Mouse (Mus musculus) heart, embryonic 16.5 days (tissue): Measurements from ENCODE around the gene Spdl1. TPM values are rescaled to one million over a fixed set of nuclear protein-coding genes. Genes with fewer than 3 reads are reported as not detected.
"Not testable (repeated sequence)": the region's sequence is repeated elsewhere in the genome, so short reads cannot be mapped to it uniquely, and the experiment has no call there.

Source experiments
- ATAC-seq: fragments of 200-750 bp; cut with Nextera tagmentation; replicated peaks from 2 replicates; pipeline ENCODE4 v1.8.0; 2017; ENCODE audit warnings: moderate number of reproducible peaks; ENCODE audit not compliant: insufficient read depth, low FRiP score; ENCODE audit errors: extremely low read depth
- H3K27ac ChIP-seq: fragments of 300-500 bp; sonication (generic); 2 replicates; pipeline ENCODE4 v1.5.1; 2014; ENCODE audit warnings: mild to moderate bottlenecking, low read length, control low read depth, moderate library complexity
- H3K27me3 ChIP-seq: fragments of 300-500 bp; sonication (generic); 2 replicates; pipeline ENCODE4 v1.6.1; 2014; ENCODE audit warnings: low read length, mixed read lengths; ENCODE audit not compliant: control insufficient read depth, insufficient read depth
- H3K36me3 ChIP-seq: fragments of 300-500 bp; sonication (generic); 2 replicates; pipeline ENCODE4 v1.6.1; 2014; ENCODE audit not compliant: control insufficient read depth, insufficient read depth
- H3K4me1 ChIP-seq: fragments of 300-500 bp; sonication (generic); 2 replicates; pipeline ENCODE4 v1.6.1; 2014; ENCODE audit warnings: low read length, mixed read lengths; ENCODE audit not compliant: control insufficient read depth, insufficient read depth
- H3K4me2 ChIP-seq: fragments of 300-500 bp; sonication (generic); 2 replicates; pipeline ENCODE4 v1.6.1; 2014; ENCODE audit warnings: low read depth, mild to moderate bottlenecking, control low read depth, low read length
- H3K4me3 ChIP-seq: fragments of 300-500 bp; sonication (generic); 2 replicates; pipeline ENCODE4 v1.5.1; 2014; ENCODE audit warnings: mild to moderate bottlenecking, control low read depth, low read length
- H3K9ac ChIP-seq: fragments of 300-500 bp; sonication (generic); 2 replicates; pipeline ENCODE4 v1.6.1; 2014; ENCODE audit warnings: low read length, control low read depth
- H3K9me3 ChIP-seq: fragments of 300-500 bp; sonication (generic); replicated peaks from 2 replicates; pipeline ENCODE4 v1.6.1; 2016; ENCODE audit warnings: low read length; ENCODE audit not compliant: control insufficient read depth
- WGBS: fragments of 180-500 bp; shearing (Covaris S2); extraction: QIAGEN DNeasy Blood & Tissue Kit; methylation state at CpG from one replicate; pipeline ENCODE4 v1.1.7; 2014; 5-methylcytosine and 5-hydroxymethylcytosine counted together
- polyA plus RNA-seq: library from polyadenylated mRNA; unstranded; fragments of >200 nt; fragmentation: Nextera tagmentation; extraction: Ambion mirVana; gene quantifications from 2 replicates; pipeline ENCODE4 v1.2.1, GENCODE M21; 2015

The Spdl1 gene
- polyA plus RNA-seq, 1 experiment from 2014 or later: 16.3 TPM

GRCm38 (mm10) chr11:34827803-34828202, 5.6 kb downstream of the Spdl1 start:
- H3K4me2 ChIP-seq: no peak overlapping the region
- peaks cover 25% of the 10 kb centered on the region for H3K36me3 ChIP-seq
- 91% methylated on average over 3 of the region's 3 CpGs for WGBS

GRCm38 (mm10) chr11:34826940-34827339, 6.5 kb downstream of the Spdl1 start:
- Histone ChIP-seq H3K36me3 (peaks cover 31% of the 10 kb centered on the region), H3K27me3 (no peaks in the 10 kb centered on the region), H3K4me1 (no peaks in the 10 kb centered on the region), H3K27ac (no peak overlapping the region), H3K9ac (no peak overlapping the region), H3K4me3 (no peak overlapping the region), H3K4me2 (no peak overlapping the region), H3K9me3 (no peaks in the 10 kb centered on the region)
- WGBS: 87% methylated on average over 2 of the region's 2 CpGs
- no peak for ATAC-seq

More at GRCm38 (mm10) chr11:34827803-34828202, 5.6 kb downstream of the Spdl1 start:
- no peaks in the 10 kb centered on the region for H3K27me3 ChIP-seq
- H3K9me3 ChIP-seq: no peaks in the 10 kb centered on the region
- H3K4me1 ChIP-seq: peaks cover 7% of the 10 kb centered on the region
- H3K4me3 ChIP-seq: no peak overlapping the region
- no peak overlapping the region for H3K9ac ChIP-seq
- no peak for ATAC-seq
- no peak overlapping the region for H3K27ac ChIP-seq

GRCm38 (mm10) chr11:34824791-34825190, 8.7 kb downstream of the Spdl1 start:
- WGBS: 90% methylated on average over 4 of the region's 4 CpGs
- peaks cover 40% of the 10 kb centered on the region for H3K36me3 ChIP-seq

GRCm38 (mm10) chr11:34814767-34815166, 18.7 kb downstream of the Spdl1 start:
- 16% methylated on average over 2 of the region's 2 CpGs for WGBS
- ATAC-seq: no peak
- peaks cover 26% of the 10 kb centered on the region for H3K36me3 ChIP-seq

More at GRCm38 (mm10) chr11:34824791-34825190, 8.7 kb downstream of the Spdl1 start:
- no peak overlapping the region for H3K27ac ChIP-seq
- no peak for ATAC-seq
- no peak overlapping the region for H3K4me3 ChIP-seq
- H3K4me1 ChIP-seq: no peaks in the 10 kb centered on the region
- no peaks in the 10 kb centered on the region for H3K9me3 ChIP-seq
- no peak overlapping the region for H3K9ac ChIP-seq
- H3K4me2 ChIP-seq: no peak overlapping the region
- H3K27me3 ChIP-seq: no peaks in the 10 kb centered on the region

GRCm38 (mm10) chr11:34814319-34814718, 19.1 kb downstream of the Spdl1 start:
- 88% methylated on average over 6 of the region's 6 CpGs for WGBS
- ATAC-seq: no peak
- H3K4me1 ChIP-seq: no peaks in the 10 kb centered on the region
- no peak overlapping the region for H3K27ac ChIP-seq
- H3K9ac ChIP-seq: no peak overlapping the region
- H3K9me3 ChIP-seq: no peaks in the 10 kb centered on the region
- no peak overlapping the region for H3K4me3 ChIP-seq
- peaks cover 26% of the 10 kb centered on the region for H3K36me3 ChIP-seq
- no peaks in the 10 kb centered on the region for H3K27me3 ChIP-seq
- H3K4me2 ChIP-seq: no peak overlapping the region

More at GRCm38 (mm10) chr11:34814767-34815166, 18.7 kb downstream of the Spdl1 start:
- H3K9ac ChIP-seq: no peak overlapping the region
- H3K9me3 ChIP-seq: no peaks in the 10 kb centered on the region
- no peaks in the 10 kb centered on the region for H3K4me1 ChIP-seq
- no peak overlapping the region for H3K27ac ChIP-seq
- no peaks in the 10 kb centered on the region for H3K27me3 ChIP-seq
- no peak overlapping the region for H3K4me2 ChIP-seq
- no peak overlapping the region for H3K4me3 ChIP-seq

GRCm38 (mm10) chr11:34805026-34805425, 28.4 kb downstream of the Spdl1 start:
- not testable (repeated sequence) for ATAC-seq, H3K4me3 ChIP-seq, H3K36me3 ChIP-seq, H3K27ac ChIP-seq, H3K9me3 ChIP-seq, H3K27me3 ChIP-seq, H3K4me2 ChIP-seq, H3K9ac ChIP-seq, H3K4me1 ChIP-seq
- 64% methylated on average over 4 of the region's 4 CpGs for WGBS

GRCm38 (mm10) chr11:34798066-34798465, 35.4 kb downstream of the Spdl1 start:
- not testable (repeated sequence) for H3K36me3 ChIP-seq, H3K4me1 ChIP-seq, ATAC-seq, H3K9me3 ChIP-seq, H3K27me3 ChIP-seq, H3K9ac ChIP-seq, H3K4me2 ChIP-seq, H3K27ac ChIP-seq, H3K4me3 ChIP-seq
- 52% methylated on average over 8 of the region's 8 CpGs for WGBS

- H3K27ac ChIP-seq: no peak overlapping the region
- no peaks in the 10 kb centered on the region for H3K9me3 ChIP-seq
- no peak overlapping the region for H3K4me2 ChIP-seq
- no peak for ATAC-seq
- H3K4me1 ChIP-seq: no peaks in the 10 kb centered on the region
- 22% methylated on average over 4 of the region's 4 CpGs for WGBS
- H3K36me3 ChIP-seq: no peaks in the 10 kb centered on the region
- no peak overlapping the region for H3K9ac ChIP-seq
- no peak overlapping the region for H3K4me3 ChIP-seq
- H3K27me3 ChIP-seq: no peaks in the 10 kb centered on the region
Measured at GRCm38 (mm10) chr11:34796097-34796496, 37.3 kb downstream of the Spdl1 start.

GRCm38 (mm10) chr11:34791872-34792271, 41.6 kb downstream of the Spdl1 start:
- Histone ChIP-seq H3K36me3 (no peaks in the 10 kb centered on the region), H3K4me3 (no peak overlapping the region), H3K27me3 (no peaks in the 10 kb centered on the region), H3K4me1 (no peaks in the 10 kb centered on the region), H3K9me3 (no peaks in the 10 kb centered on the region), H3K9ac (no peak overlapping the region), H3K4me2 (no peak overlapping the region), H3K27ac (no peak overlapping the region)
- no peak for ATAC-seq
- WGBS: 49% methylated on average over 8 of the region's 8 CpGs
